In genomic region chr14:61274414-61275198, GRCm38 (mm10) we compare ENCODE assay signal across 9 mouse cellular contexts. TPM values are rescaled to one million over a fixed set of nuclear protein-coding genes. Genes with fewer than 3 reads are reported as not detected.
DNase-seq lines count a peak whose midpoint lies in the region; ATAC-seq lines count a peak whose summit lies in the region.
"Had no signal": no experiment of that assay in that cellular context is flagged by ENCODE, and none has a peak within 500 bp of the region (broad histone marks: within the 10 kb centered on the region; RNA-seq: fewer than 3 reads in every experiment).

No protein-coding gene starts in this region.

- peaks cover 4% of the 10 kb centered on the region for H3K4me1 ChIP-seq in hindbrain, embryonic 16.5 days (ENCODE audit: control insufficient read depth, insufficient read depth, low read depth, low read length)
- H3K4me1 ChIP-seq in midbrain, embryonic 14.5 days (ENCODE audit: control insufficient read depth, insufficient read depth, low read length): peaks cover 7% of the 10 kb centered on the region; the same call in 1 of the 2 replicates

- intact Hi-C loops in heart, postnatal 25 days (cut with DNase I): no loop called here

- peaks cover 11% of the 10 kb centered on the region for H3K27me3 ChIP-seq in hindbrain, embryonic 16.5 days (replicated peaks; ENCODE audit: control insufficient read depth, insufficient read depth, low read length)
- H3K27me3 ChIP-seq in midbrain, embryonic 14.5 days (ENCODE audit: control insufficient read depth, insufficient read depth, low read length): peaks cover 23% of the 10 kb centered on the region

- peak overlapping the region; percentile 27 for H3K4me3 ChIP-seq in hindbrain, embryonic 16.5 days (ENCODE audit: low read length)
- peak overlapping the region; percentile 13; the same call in 1 of the 2 replicates for H3K4me3 ChIP-seq in midbrain, embryonic 14.5 days (replicated peaks; ENCODE audit: low read depth, low read length)
- H3K4me3 ChIP-seq: erythroblast, embryonic 14.5 days had no signal

- H3K4me2 ChIP-seq in hindbrain, embryonic 16.5 days (ENCODE audit: low read length): peak overlapping the region; percentile 55
- H3K4me2 ChIP-seq in midbrain, embryonic 14.5 days (ENCODE audit: low read length): peak overlapping the region; percentile 48

- peak; percentile 80 for DNase-seq in heart, adult 11 months
- no peak for DNase-seq in heart, postnatal 25 days (ENCODE audit: low spot score)
- peak; percentile 16 for DNase-seq in embryo, embryonic 10.5 days (ENCODE audit: low spot score)
- peak; percentile 4 for DNase-seq in midbrain, embryonic 14.5 days
- DNase-seq in layer of hippocampus, adult 9-10 months (ENCODE audit: low spot score): no peak
- DNase-seq in Muller cell, postnatal 12 days (ENCODE audit: inconsistent ontology term): no peak
- DNase-seq in urinary bladder, adult 18-20 months (ENCODE audit: low spot score in 2 of 2): no peak

- no peak for ATAC-seq in hindbrain, embryonic 16.5 days
- no peak for ATAC-seq in midbrain, embryonic 14.5 days (ENCODE audit: low FRiP score, low TSS enrichment)

- H3K36me3 ChIP-seq in hindbrain, embryonic 16.5 days (ENCODE audit: control insufficient read depth, insufficient read depth, low read length): no peaks in the 10 kb centered on the region
- no peaks in the 10 kb centered on the region for H3K36me3 ChIP-seq in midbrain, embryonic 14.5 days (ENCODE audit: control insufficient read depth, insufficient read depth, low read length)

- peak overlapping the region; percentile 35 for H3K9ac ChIP-seq in hindbrain, embryonic 16.5 days (ENCODE audit: low read depth, low read length)
- H3K9ac ChIP-seq in midbrain, embryonic 14.5 days (replicated peaks; ENCODE audit: low read length): 0 out of 2 replicates have a peak overlapping the region, but pooled peaks have one; percentile 16

- 8% methylated on average over 38 of the region's 38 CpGs for WGBS in hindbrain, embryonic 16.5 days
- 9% methylated on average over 38 of the region's 38 CpGs for WGBS in midbrain, embryonic 14.5 days

- H3K27ac ChIP-seq in hindbrain, embryonic 16.5 days (ENCODE audit: low read depth, low read length): no peak overlapping the region
- H3K27ac ChIP-seq in midbrain, embryonic 14.5 days (replicated peaks; ENCODE audit: low read depth, low read length): no peak overlapping the region

- no peaks in the 10 kb centered on the region for H3K9me3 ChIP-seq in hindbrain, embryonic 16.5 days (ENCODE audit: control insufficient read depth, low read length)
- H3K9me3 ChIP-seq in midbrain, embryonic 14.5 days (ENCODE audit: control insufficient read depth, low read length): no peaks in the 10 kb centered on the region

RNA-seq across cellular contexts. Expression of gene Sgcg, which starts 16.3 kb away (rescaled TPM):
- 100 to 1,000 TPM; 211 to 227 TPM for total RNA-seq in heart, postnatal 25 days (2021)
- 0.18 and 0.80 TPM in 2 replicates for polyA plus RNA-seq in hindbrain, embryonic 16.5 days (2015; fragmentation: Nextera tagmentation; extraction: Ambion mirVana)
- not detected in 2 replicates for polyA plus RNA-seq in midbrain, embryonic 14.5 days (2014; fragmentation: Nextera tagmentation; extraction: Ambion mirVana)
- polyA plus RNA-seq: erythroblast, embryonic 14.5 days had no signal

RNA-seq across cellular contexts. Expression of gene Arl11, which starts 34.9 kb away (rescaled TPM):
- 1 to 10 TPM; 1.2 to 1.8 TPM for total RNA-seq in heart, postnatal 25 days (2021)
- polyA plus RNA-seq in hindbrain, embryonic 16.5 days (2015; fragmentation: Nextera tagmentation; extraction: Ambion mirVana): 0.38 and 0.55 TPM in 2 replicates
- 0.47 TPM in 1 of 2 replicates, not detected in the other for polyA plus RNA-seq in midbrain, embryonic 14.5 days (2014; fragmentation: Nextera tagmentation; extraction: Ambion mirVana)
- polyA plus RNA-seq: erythroblast, embryonic 14.5 days had no signal

Comparison
In these comparisons a context has a peak if more than half of its experiments do, and no peak if none do; other contexts are left out.
1. DNase-seq: peak in heart, adult 11 months (single experiment), embryo, embryonic 10.5 days (single experiment) and midbrain, embryonic 14.5 days (single experiment); none in heart, postnatal 25 days (single experiment), layer of hippocampus, adult 9-10 months (single experiment), Muller cell, postnatal 12 days (single experiment) and urinary bladder, adult 18-20 months (0 of 2).